Mouse (Mus musculus) MEL (cell line): ENCODE results near the gene Disp3. TPM values are rescaled to one million over a fixed set of nuclear protein-coding genes. Genes with fewer than 3 reads are reported as not detected.

ENCODE experiments used
- DNase-seq: peaks from one replicate; pipeline ENCODE4 v3.0.0; 2011; ENCODE audit warnings: low read depth, low spot score
- H3K27ac ChIP-seq: 2 replicates; pipeline ENCODE4 v1.5.1; 2012; ENCODE audit warnings: low read depth, mild to moderate bottlenecking, control low read depth, low read length, moderate library complexity; ENCODE audit not compliant: control insufficient read depth
- H3K27me3 ChIP-seq, 2 experiments: fragments of 150-350 bp in 1 of 2; sonication (generic) in 1 of 2; 2 replicates each; pipeline ENCODE4 v1.6.1; 2012; ENCODE audit warnings: low read length in 2 of 2, mild to moderate bottlenecking in 2 of 2, improper control_type of control experiment in 1 of 2, moderate library complexity in 1 of 2; ENCODE audit not compliant: insufficient read depth in 2 of 2, control insufficient read depth in 1 of 2
- H3K36me3 ChIP-seq, 2 experiments: 2 replicates each; pipeline ENCODE4 v1.6.1; 2012 to 2014; ENCODE audit warnings: low read length in 2 of 2, improper control_type of control experiment in 1 of 2, inconsistent platforms in 1 of 2, mild to moderate bottlenecking in 1 of 2; ENCODE audit not compliant: insufficient read depth in 2 of 2, control insufficient read depth in 1 of 2
- H3K4me1 ChIP-seq, 2 experiments: fragments of 150-350 bp in 1 of 2; sonication (generic) in 1 of 2; 2 replicates each; pipeline ENCODE4 v1.6.1; 2012; ENCODE audit warnings: low read length in 2 of 2, improper control_type of control experiment in 1 of 2, mild to moderate bottlenecking in 1 of 2; ENCODE audit not compliant: insufficient read depth in 2 of 2, control insufficient read depth in 1 of 2
- H3K4me3 ChIP-seq, 2 experiments: fragments of 150-350 bp in 1 of 2; sonication (generic) in 1 of 2; 2 replicates each; pipeline ENCODE4 v1.5.1; 2012; ENCODE audit warnings: low read depth in 2 of 2, low read length in 2 of 2, mild to moderate bottlenecking in 2 of 2, moderate library complexity in 2 of 2, control low read depth in 1 of 2, improper control_type of control experiment in 1 of 2; ENCODE audit not compliant: control insufficient read depth in 1 of 2, insufficient read depth in 1 of 2
- H3K79me2 ChIP-seq: 2 replicates; pipeline ENCODE4 v1.6.1; 2012; ENCODE audit warnings: mild to moderate bottlenecking, low read length, moderate library complexity; ENCODE audit not compliant: control insufficient read depth, poor library complexity, insufficient read depth
- H3K9ac ChIP-seq: 2 replicates; pipeline ENCODE4 v1.6.1; 2012; ENCODE audit warnings: low read depth, mild to moderate bottlenecking, control low read depth, low read length, moderate library complexity; ENCODE audit not compliant: control insufficient read depth, poor library complexity, severe bottlenecking
- H3K9me3 ChIP-seq: fragments of 150-350 bp; sonication (generic); replicated peaks from 2 replicates; pipeline ENCODE4 v1.6.1; 2012; ENCODE audit warnings: mild to moderate bottlenecking, low read length, improper control_type of control experiment, moderate library complexity; ENCODE audit not compliant: insufficient read depth
- BHLHE40 ChIP-seq: IDR thresholded peaks from 2 replicates; pipeline ENCODE4 v1.6.1; 2012; ENCODE audit warnings: low read depth, mild to moderate bottlenecking, inconsistent platforms, low read length, improper control_type of control experiment, borderline replicate concordance
- CHD1 ChIP-seq: IDR thresholded peaks from 2 replicates; pipeline ENCODE4 v1.6.1; 2012; ENCODE audit warnings: low read depth, mild to moderate bottlenecking, inconsistent platforms, low read length, improper control_type of control experiment
- CHD2 ChIP-seq: IDR thresholded peaks from 2 replicates; pipeline ENCODE4 v1.6.1; 2011; ENCODE audit warnings: low read length, improper control_type of control experiment
- E2F4 ChIP-seq: IDR thresholded peaks from 2 replicates; pipeline ENCODE4 v1.6.1; 2011; ENCODE audit warnings: low read depth, low read length, improper control_type of control experiment, borderline replicate concordance
- ELF1 ChIP-seq: IDR thresholded peaks from 2 replicates; pipeline ENCODE4 v1.6.1; 2014; ENCODE audit warnings: low read depth, mild to moderate bottlenecking, inconsistent platforms, low read length, improper control_type of control experiment, moderate library complexity
- EP300 ChIP-seq, 2 experiments: IDR thresholded peaks; 2 replicates each; pipeline ENCODE4 v1.6.1; 2011; ENCODE audit warnings: improper control_type of control experiment in 2 of 2, low read length in 2 of 2, low read depth in 1 of 2, mild to moderate bottlenecking in 1 of 2
- GATA1 ChIP-seq: IDR thresholded peaks from 2 replicates; pipeline ENCODE4 v1.6.1; 2011; ENCODE audit warnings: low read depth, low read length, improper control_type of control experiment
- HCFC1 ChIP-seq: IDR thresholded peaks from 2 replicates; pipeline ENCODE4 v1.6.1; 2012; ENCODE audit warnings: low read depth, mild to moderate bottlenecking, inconsistent platforms, low read length, improper control_type of control experiment, moderate library complexity
- JUND ChIP-seq: IDR thresholded peaks from 2 replicates; pipeline ENCODE4 v1.6.1; 2011; ENCODE audit warnings: low read depth, mild to moderate bottlenecking, improper control_type of control experiment, low read length
- KAT2A ChIP-seq: conservative IDR thresholded peaks from 2 replicates; pipeline ENCODE4 v1.6.1; 2012; ENCODE audit warnings: low read depth, low read length, improper control_type of control experiment, inconsistent platforms
- MAZ ChIP-seq: IDR thresholded peaks from 2 replicates; pipeline ENCODE4 v1.6.1; 2012; ENCODE audit warnings: low read depth, mild to moderate bottlenecking, inconsistent platforms, low read length, improper control_type of control experiment
- MEF2A ChIP-seq: IDR thresholded peaks from 2 replicates; pipeline ENCODE4 v1.6.1; 2014; ENCODE audit warnings: low read depth, mild to moderate bottlenecking, inconsistent platforms, low read length, improper control_type of control experiment; ENCODE audit not compliant: poor library complexity, insufficient replicate concordance, severe bottlenecking; ENCODE audit errors: extremely low read depth
- MXI1 ChIP-seq: IDR thresholded peaks from 2 replicates; pipeline ENCODE4 v1.6.1; 2011; ENCODE audit warnings: mild to moderate bottlenecking, low read depth, low read length, improper control_type of control experiment
- MYB ChIP-seq: IDR thresholded peaks from 2 replicates; pipeline ENCODE4 v1.6.1; 2011; ENCODE audit warnings: mild to moderate bottlenecking, low read depth, low read length, improper control_type of control experiment
- MYC ChIP-seq: IDR thresholded peaks from 2 replicates; pipeline ENCODE4 v1.6.1; 2011; ENCODE audit warnings: low read depth, mild to moderate bottlenecking, low read length, improper control_type of control experiment, moderate library complexity
- NELFE ChIP-seq: IDR thresholded peaks from 2 replicates; pipeline ENCODE4 v1.6.1; 2011; ENCODE audit warnings: low read depth, low read length, improper control_type of control experiment
- NRF1 ChIP-seq: IDR thresholded peaks from 2 replicates; pipeline ENCODE4 v1.6.1; 2014; ENCODE audit warnings: low read depth, mild to moderate bottlenecking, inconsistent platforms, low read length, improper control_type of control experiment, moderate library complexity; ENCODE audit not compliant: poor library complexity, insufficient read depth, severe bottlenecking
- POLR2A ChIP-seq, 2 experiments: IDR thresholded peaks; 2 replicates each; pipeline ENCODE4 v1.6.1; 2011 to 2012; ENCODE audit warnings: low read length in 2 of 2, mild to moderate bottlenecking in 2 of 2, control low read depth in 1 of 2, improper control_type of control experiment in 1 of 2, low read depth in 1 of 2, moderate library complexity in 1 of 2; ENCODE audit not compliant: control insufficient read depth in 1 of 2, insufficient read depth in 1 of 2, poor library complexity in 1 of 2
- RAD21 ChIP-seq: IDR thresholded peaks from 2 replicates; pipeline ENCODE4 v1.6.1; 2011; ENCODE audit warnings: mild to moderate bottlenecking, low read depth, low read length, improper control_type of control experiment
- RCOR1 ChIP-seq: IDR thresholded peaks from 2 replicates; pipeline ENCODE4 v1.6.1; 2012; ENCODE audit warnings: low read depth, mild to moderate bottlenecking, inconsistent platforms, low read length, improper control_type of control experiment
- SMC3 ChIP-seq: IDR thresholded peaks from 2 replicates; pipeline ENCODE4 v1.6.1; 2011; ENCODE audit warnings: low read depth, low read length, improper control_type of control experiment
- TBP ChIP-seq: IDR thresholded peaks from 2 replicates; pipeline ENCODE4 v1.8.0; 2011; ENCODE audit warnings: low read depth, low read length, improper control_type of control experiment
- TCF12 ChIP-seq: IDR thresholded peaks from 2 replicates; pipeline ENCODE4 v1.6.1; 2014; ENCODE audit warnings: low read depth, mild to moderate bottlenecking, inconsistent platforms, low read length, improper control_type of control experiment, moderate library complexity
- UBTF ChIP-seq: IDR thresholded peaks from 2 replicates; pipeline ENCODE4 v1.6.1; 2012; ENCODE audit warnings: low read depth, mild to moderate bottlenecking, inconsistent platforms, low read length, improper control_type of control experiment, moderate library complexity, borderline replicate concordance; ENCODE audit not compliant: insufficient read depth
- USF1 ChIP-seq: IDR thresholded peaks from 2 replicates; pipeline ENCODE4 v1.6.1; 2014; ENCODE audit warnings: low read depth, mild to moderate bottlenecking, inconsistent platforms, low read length, improper control_type of control experiment, moderate library complexity
- ZC3H11A ChIP-seq: IDR thresholded peaks from 2 replicates; pipeline ENCODE4 v1.6.1; 2012; ENCODE audit warnings: low read depth, mild to moderate bottlenecking, inconsistent platforms, low read length, improper control_type of control experiment
- ZNF384 ChIP-seq: IDR thresholded peaks from 2 replicates; pipeline ENCODE4 v1.6.1; 2012; ENCODE audit warnings: low read depth, mild to moderate bottlenecking, inconsistent platforms, low read length, improper control_type of control experiment
- polyA plus RNA-seq, 2 experiments: library from polyadenylated mRNA; stranded (reverse) in 1 of 2; unstranded in 1 of 2; fragments of >175 nt in 1 of 2; fragments of >200 nt in 1 of 2; gene quantifications; 2 replicates each; pipeline versions ENCODE4 v1.2.1 to v1.2.4; 2012; ENCODE audit warnings: low replicate concordance in 2 of 2, low read depth in 1 of 2; ENCODE audit not compliant: insufficient read length in 2 of 2, insufficient read depth in 1 of 2, missing spikeins in 1 of 2
- total RNA-seq: library from RNA; depleted of rRNA; stranded (reverse); fragments of 300-350 nt; gene quantifications from 2 replicates; pipeline ENCODE4 v1.2.3, GENCODE M21; 2012

The Disp3 gene
- total and polyA plus RNA-seq, 3 experiments, result not detected

DNA sequence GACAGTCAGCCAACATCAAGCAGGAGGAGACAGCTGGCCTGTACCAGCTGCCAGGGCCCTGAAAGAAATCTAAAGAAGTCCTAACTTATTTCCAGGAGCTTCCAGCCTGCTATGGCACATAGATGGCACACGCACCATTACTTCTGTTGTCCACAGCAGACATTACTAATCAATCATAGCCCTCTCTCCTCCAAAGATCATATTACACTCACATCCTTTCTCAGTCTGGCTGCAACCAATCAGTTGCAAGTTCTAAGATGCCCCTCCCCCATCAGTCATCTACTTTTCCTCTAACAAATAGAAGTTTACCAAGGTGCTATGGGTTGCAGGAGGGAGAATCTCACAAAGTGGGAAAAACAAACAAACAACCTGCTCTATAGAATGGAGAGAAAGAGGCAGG lies 40.5 kb upstream of the Disp3 start:
- TF ChIP-seq HCFC1, result no peak
- no peak for TF ChIP-seq USF1
- TF ChIP-seq POLR2A (IDR thresholded peaks at IDR 0.05; ENCODE audit: control insufficient read depth in 1 of 2, insufficient read depth in 1 of 2, low read depth in 1 of 2, low read length in 2 of 2, poor library complexity in 1 of 2), result no peak
- TF ChIP-seq ELF1, result no peak
- TF ChIP-seq SMC3, result no peak
- TF ChIP-seq CHD1, result no peak
- no peak for TF ChIP-seq RAD21
- no peak for TF ChIP-seq ZC3H11A
- no peak for TF ChIP-seq JUND
- no peak for TF ChIP-seq TBP
- no peak for TF ChIP-seq CHD2
- TF ChIP-seq EP300 (IDR thresholded peaks at IDR 0.05; ENCODE audit: low read depth in 1 of 2, low read length in 2 of 2), result no peak
- TF ChIP-seq TCF12, result no peak
- TF ChIP-seq RCOR1, result no peak
- no peak for TF ChIP-seq E2F4
- no peak for TF ChIP-seq KAT2A
- Histone ChIP-seq H3K27ac (no peak overlapping the region), H3K27me3 (no peaks in the 10 kb centered on the region), H3K79me2 (no peaks in the 10 kb centered on the region), H3K9ac (no peak overlapping the region), H3K4me1 (no peaks in the 10 kb centered on the region), H3K36me3 (no peaks in the 10 kb centered on the region), H3K9me3 (no peaks in the 10 kb centered on the region), H3K4me3 (no peak overlapping the region)
- no peak for DNase-seq

GRCm38 (mm10) chr4:148327266-148327997 lies 39.7 kb upstream of the Disp3 start:
- H3K4me1 ChIP-seq, result no peaks in the 10 kb centered on the region
- no peak for DNase-seq
- H3K27ac ChIP-seq, result no peak overlapping the region
- TF ChIP-seq MXI1 (no peak), BHLHE40 (no peak), NRF1 (no peak), NELFE (no peak), MYC (no peak), MEF2A (no peak), UBTF (no peak), HCFC1 (no peak), MAZ (no peak), MYB (no peak), GATA1 (no peak), CHD2 (no peak), ZNF384 (no peak)
- no peaks in the 10 kb centered on the region for H3K27me3 ChIP-seq
- H3K36me3 ChIP-seq, result no peaks in the 10 kb centered on the region
- no peaks in the 10 kb centered on the region for H3K9me3 ChIP-seq
- H3K9ac ChIP-seq, result no peak overlapping the region
- no peak overlapping the region for H3K4me3 ChIP-seq
- no peaks in the 10 kb centered on the region for H3K79me2 ChIP-seq
